Mouse (Mus musculus) MEL (cell line): Measurements from ENCODE around the gene Maea.

Source experiments
- CTCF ChIP-seq, 3 experiments: IDR thresholded peaks in 2 of 3; conservative IDR thresholded peaks in 1 of 3; 2 replicates each; pipeline ENCODE4 v1.5.1; 2011 to 2012; ENCODE audit warnings: low read length in 3 of 3, low read depth in 2 of 3, mild to moderate bottlenecking in 2 of 3, improper control_type of control experiment in 1 of 3, inconsistent platforms in 1 of 3, mixed read lengths in 1 of 3, moderate library complexity in 1 of 3; ENCODE audit not compliant: control insufficient read depth in 1 of 3, insufficient read depth in 1 of 3, poor library complexity in 1 of 3, severe bottlenecking in 1 of 3
- ETS1 ChIP-seq: IDR thresholded peaks from 2 replicates; pipeline ENCODE4 v1.6.1; 2012; ENCODE audit warnings: low read depth, mild to moderate bottlenecking, inconsistent platforms, low read length, improper control_type of control experiment, moderate library complexity
- KAT2A ChIP-seq: conservative IDR thresholded peaks from 2 replicates; pipeline ENCODE4 v1.6.1; 2012; ENCODE audit warnings: low read depth, low read length, improper control_type of control experiment, inconsistent platforms
- POLR2A ChIP-seq, 2 experiments: IDR thresholded peaks; 2 replicates each; pipeline ENCODE4 v1.6.1; 2011 to 2012; ENCODE audit warnings: low read length in 2 of 2, mild to moderate bottlenecking in 2 of 2, control low read depth in 1 of 2, improper control_type of control experiment in 1 of 2, low read depth in 1 of 2, moderate library complexity in 1 of 2; ENCODE audit not compliant: control insufficient read depth in 1 of 2, insufficient read depth in 1 of 2, poor library complexity in 1 of 2

DNA sequence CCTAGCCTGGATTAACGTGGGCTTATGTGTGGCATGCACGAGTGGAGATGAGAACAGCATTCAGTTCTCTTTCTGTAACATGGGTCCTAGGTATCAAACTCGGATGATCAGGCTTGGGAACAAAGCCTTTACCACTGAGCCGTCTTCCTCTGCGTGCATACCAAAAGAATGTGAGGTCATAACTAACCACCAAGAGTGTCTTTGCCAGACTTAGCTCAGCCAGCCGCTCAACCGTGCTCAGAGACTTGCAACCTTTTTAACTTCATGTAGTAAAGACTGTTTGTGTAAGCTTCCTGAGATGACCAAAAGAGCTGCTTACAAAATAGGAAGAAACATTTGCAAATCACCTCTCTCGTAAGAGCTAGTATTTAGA, 16.9 kb downstream of the Maea start:
- TF ChIP-seq ETS1 (no peak), KAT2A (no peak), CTCF (IDR thresholded peaks at IDR 0.05 in 2 of 3, conservative IDR thresholded peaks at IDR 0.05 in 1 of 3; ENCODE audit: control insufficient read depth in 1 of 3, insufficient read depth in 1 of 3, low read depth in 2 of 3, low read length in 3 of 3, poor library complexity in 1 of 3, severe bottlenecking in 1 of 3) (no peak), POLR2A (IDR thresholded peaks at IDR 0.05; ENCODE audit: control insufficient read depth in 1 of 2, insufficient read depth in 1 of 2, low read depth in 1 of 2, low read length in 2 of 2, poor library complexity in 1 of 2) (no peak)
